Mouse (Mus musculus) frontal cortex, adult 2 months (tissue): Measurements from ENCODE around the gene Hpse2. TPM values are rescaled to one million over a fixed set of nuclear protein-coding genes. Genes with fewer than 3 reads are reported as not detected.
"Not testable (repeated sequence)": the region's sequence is repeated elsewhere in the genome, so short reads cannot be mapped to it uniquely, and the experiment has no call there.

ENCODE experiments used
- DNase-seq, 2 experiments: peaks; one replicate each; pipeline ENCODE4 v3.0.0; 2022; ENCODE audit warnings: low spot score in 1 of 2; ENCODE audit errors: extremely low spot score in 1 of 2
- polyA plus RNA-seq: library from polyadenylated mRNA; depleted of rRNA; stranded (reverse); fragments of >200 nt; gene quantifications from 2 replicates; pipeline ENCODE4 v1.2.3, GENCODE M21; 2012; rRNA removed

Hpse2 gene
- polyA plus RNA-seq = 0.11 and 0.24 TPM in 2 replicates

GRCm38 (mm10) chr19:43388017-43388904 lies at the start of gene Hpse2:
Gene Hpse2 (minus strand): TSS chr19:43388355.
- DNase-seq = no peak

GRCm38 (mm10) chr19:43427446-43428224 lies 39.5 kb upstream of the Hpse2 start:
- DNase-seq = peak in 1 of 2 experiments; percentile 44

GRCm38 (mm10) chr19:43424082-43424481 lies 35.9 kb upstream of the Hpse2 start:
- DNase-seq = no peak

GRCm38 (mm10) chr19:43420506-43420905 lies 32.4 kb upstream of the Hpse2 start:
- DNase-seq = no peak

GRCm38 (mm10) chr19:43415565-43415964 lies 27.4 kb upstream of the Hpse2 start:
- DNase-seq = no peak

GRCm38 (mm10) chr19:43407181-43407580 lies 19.0 kb upstream of the Hpse2 start:
- DNase-seq = no peak

- DNase-seq = peak in 1 of 2 experiments; percentile 79
Observed at GRCm38 (mm10) chr19:43396327-43396726, 8.2 kb upstream of the Hpse2 start.

GRCm38 (mm10) chr19:43387071-43387770 lies 934 bp downstream of the Hpse2 start:
- no peak for DNase-seq

GRCm38 (mm10) chr19:43386041-43386952 lies 1.9 kb downstream of the Hpse2 start:
- peak in 1 of 2 experiments; percentile 37 for DNase-seq

- no peak for DNase-seq
Observed at GRCm38 (mm10) chr19:43385451-43385850, 2.7 kb downstream of the Hpse2 start.

- DNase-seq = no peak
Observed at GRCm38 (mm10) chr19:43384978-43385431, 3.1 kb downstream of the Hpse2 start.

GRCm38 (mm10) chr19:43384346-43384977 lies 3.7 kb downstream of the Hpse2 start:
- DNase-seq = no peak

GRCm38 (mm10) chr19:43358830-43359229 lies 29.3 kb downstream of the Hpse2 start:
- DNase-seq = no peak

- peak in 1 of 2 experiments; percentile 71 for DNase-seq
Observed at GRCm38 (mm10) chr19:43311125-43311524, 77.0 kb downstream of the Hpse2 start.

GRCm38 (mm10) chr19:43306756-43307155 lies 81.4 kb downstream of the Hpse2 start:
- DNase-seq = no peak

GRCm38 (mm10) chr19:43281336-43281735 lies 106.8 kb downstream of the Hpse2 start:
- DNase-seq = not testable (repeated sequence)

GRCm38 (mm10) chr19:43243993-43244392 lies 144.2 kb downstream of the Hpse2 start:
- no peak for DNase-seq

GRCm38 (mm10) chr19:43231711-43232110 lies 156.4 kb downstream of the Hpse2 start:
- no peak for DNase-seq

GRCm38 (mm10) chr19:43193562-43193961 lies 194.6 kb downstream of the Hpse2 start:
- DNase-seq = no peak
